Mouse (Mus musculus) natural killer cell, adult 2 months (primary cell): ENCODE results near the gene Enkd1.

Experiments
- DNase-seq, 2 experiments: peaks; one replicate each; pipeline ENCODE4 v3.0.0; 2022; ENCODE audit warnings: low spot score in 2 of 2

The Enkd1 gene

DNA sequence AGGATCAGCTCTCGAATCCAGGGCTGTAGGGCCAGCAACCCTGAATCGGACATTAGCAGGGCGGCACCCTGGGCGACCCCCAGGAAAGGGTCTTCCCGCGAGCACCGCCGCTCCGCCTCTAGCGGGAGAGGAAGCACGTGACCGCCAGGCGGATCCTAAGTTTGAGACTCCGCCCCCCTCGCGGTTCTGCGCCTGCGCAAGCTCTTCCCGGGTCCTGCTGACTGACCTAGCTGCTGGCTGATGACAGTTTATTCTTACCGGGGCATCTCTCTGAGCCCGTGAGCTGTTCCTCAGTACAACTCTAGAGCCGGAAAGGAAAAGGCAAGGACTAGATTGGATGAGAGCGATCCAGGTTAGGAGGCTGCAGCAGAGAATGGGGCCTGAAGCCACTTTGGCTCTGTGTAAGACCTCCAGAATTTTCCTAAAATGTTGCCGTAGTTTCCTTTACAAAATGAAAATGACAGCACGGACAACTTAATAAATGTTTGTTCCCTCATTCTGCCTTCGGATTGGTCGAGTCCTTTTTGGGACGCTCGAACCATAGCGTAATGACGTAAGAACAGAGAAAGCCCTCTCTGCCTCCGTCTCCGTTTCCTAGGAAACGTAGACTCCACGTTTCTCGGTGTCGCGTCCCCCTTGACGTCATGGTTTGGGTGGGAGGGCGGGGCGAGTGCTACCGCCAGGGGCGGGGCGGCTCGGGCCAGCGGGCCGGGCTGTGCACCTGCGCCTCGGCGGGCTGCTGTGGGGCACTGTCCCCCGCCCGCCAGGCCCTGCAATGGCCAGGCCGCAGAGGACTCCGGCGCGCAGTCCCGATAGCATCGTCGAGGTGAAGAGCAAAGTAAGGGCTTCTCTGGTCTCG lies 6.8 kb downstream of the Enkd1 start, which contains the start of the genes Acd and Pard6a:
Gene Acd, minus strand, starts transcription at position 137 of the 859 bp plus-strand sequence.
Gene Pard6a, plus strand, starts transcription at position 183 of the 859 bp plus-strand sequence.
- DNase-seq = peak; percentile 94 to 95

GRCm38 (mm10) chr8:105700566-105700965 lies 7.4 kb downstream of the Enkd1 start:
- DNase-seq = peak; percentile 87 to 90

- no peak for DNase-seq
Measured at GRCm38 (mm10) chr8:105699488-105700215, 8.4 kb downstream of the Enkd1 start.

DNA sequence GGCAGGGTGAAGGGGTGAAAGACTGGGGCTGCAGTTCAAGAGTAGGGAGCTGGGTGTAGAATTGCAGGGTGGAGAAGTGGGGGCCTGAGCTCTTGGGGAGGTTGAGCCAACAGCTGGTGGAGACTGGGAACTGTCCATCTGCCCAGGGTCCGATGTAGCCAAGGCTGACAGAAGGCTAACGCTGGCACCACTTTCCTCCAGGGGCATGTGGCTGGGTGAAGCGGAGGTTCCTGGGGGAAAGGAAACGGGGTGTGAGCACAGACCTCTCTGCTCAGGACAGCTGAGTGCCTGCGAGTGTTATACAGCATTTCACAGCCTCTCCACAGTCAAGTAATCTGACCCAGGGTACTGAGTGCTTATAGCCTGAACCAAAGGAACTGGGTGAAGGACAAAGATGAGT lies 9.3 kb downstream of the Enkd1 start:
- no peak for DNase-seq

GRCm38 (mm10) chr8:105697196-105697780 lies 10.7 kb downstream of the Enkd1 start:
- no peak for DNase-seq

- DNase-seq = no peak
Measured at GRCm38 (mm10) chr8:105695080-105695780, 12.8 kb downstream of the Enkd1 start.

DNA sequence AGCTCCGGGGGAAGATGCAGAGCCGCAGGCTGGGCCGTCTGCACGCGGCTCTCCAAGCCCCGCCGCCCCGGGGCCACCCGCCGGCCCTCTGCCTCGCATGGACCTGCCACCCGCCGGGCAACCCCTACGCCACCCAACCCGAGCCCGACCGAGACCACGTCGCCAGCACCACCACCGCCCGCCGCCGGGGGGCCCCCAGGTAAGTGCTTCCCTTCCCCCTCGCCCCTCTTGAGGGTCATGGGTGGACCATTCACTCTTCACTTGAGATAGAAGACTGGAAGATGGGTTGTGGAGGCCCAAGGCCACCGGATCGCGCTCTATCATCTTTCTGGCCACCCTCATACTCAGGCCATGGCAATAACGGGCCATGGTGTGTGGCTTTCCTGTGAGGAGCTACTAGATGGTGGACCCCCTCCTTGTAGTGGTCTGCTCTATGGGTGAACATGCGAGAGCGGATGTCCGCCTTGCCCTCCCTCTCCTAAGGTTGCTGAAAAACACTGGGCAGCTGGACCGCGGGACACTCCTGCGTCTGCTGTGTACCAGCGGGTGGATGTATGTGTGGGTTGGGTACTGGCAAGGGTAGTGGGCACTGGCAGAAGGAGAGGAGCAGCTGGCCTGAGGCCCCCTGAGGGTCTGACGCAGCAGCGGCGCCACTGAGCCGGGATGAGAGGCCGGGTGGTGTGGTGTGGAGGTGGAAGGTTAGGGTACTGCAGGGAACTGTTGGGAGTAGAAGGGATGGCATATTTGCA lies 13.8 kb downstream of the Enkd1 start:
- DNase-seq = no peak

GRCm38 (mm10) chr8:105693648-105694047 lies 14.4 kb downstream of the Enkd1 start:
- DNase-seq = no peak

GRCm38 (mm10) chr8:105692449-105693182 lies 15.4 kb downstream of the Enkd1 start:
- DNase-seq = no peak

- no peak for DNase-seq
Measured at GRCm38 (mm10) chr8:105690978-105691377, 17.0 kb downstream of the Enkd1 start.

GRCm38 (mm10) chr8:105689983-105690360 lies 18.0 kb downstream of the Enkd1 start:
- DNase-seq = no peak

- DNase-seq = no peak
Measured at GRCm38 (mm10) chr8:105689256-105689982, 18.6 kb downstream of the Enkd1 start.

GRCm38 (mm10) chr8:105688242-105688752 lies 19.7 kb downstream of the Enkd1 start:
- DNase-seq = no peak

- no peak for DNase-seq
Measured at GRCm38 (mm10) chr8:105687512-105687911, 20.5 kb downstream of the Enkd1 start.

DNA sequence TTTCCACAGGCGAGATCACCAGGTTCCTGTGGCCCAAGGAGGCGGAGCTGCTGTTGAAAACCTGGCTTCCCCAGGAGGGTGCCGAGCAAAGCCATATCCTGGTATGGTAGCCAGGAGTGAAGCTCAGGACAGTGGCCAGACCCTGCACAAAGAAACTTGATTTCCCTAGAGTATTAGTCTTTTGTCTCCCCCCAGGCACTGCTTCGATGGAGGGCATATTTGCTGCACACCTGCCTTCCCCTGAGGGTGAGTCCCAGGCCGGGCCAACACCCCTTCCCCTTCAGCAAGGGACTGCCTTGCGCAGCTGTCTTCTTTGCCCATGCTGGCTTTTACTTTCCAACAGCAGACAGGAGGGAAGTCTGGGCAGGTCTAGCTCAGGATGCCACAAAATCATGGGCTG lies 21.5 kb downstream of the Enkd1 start:
- DNase-seq = no peak

DNA sequence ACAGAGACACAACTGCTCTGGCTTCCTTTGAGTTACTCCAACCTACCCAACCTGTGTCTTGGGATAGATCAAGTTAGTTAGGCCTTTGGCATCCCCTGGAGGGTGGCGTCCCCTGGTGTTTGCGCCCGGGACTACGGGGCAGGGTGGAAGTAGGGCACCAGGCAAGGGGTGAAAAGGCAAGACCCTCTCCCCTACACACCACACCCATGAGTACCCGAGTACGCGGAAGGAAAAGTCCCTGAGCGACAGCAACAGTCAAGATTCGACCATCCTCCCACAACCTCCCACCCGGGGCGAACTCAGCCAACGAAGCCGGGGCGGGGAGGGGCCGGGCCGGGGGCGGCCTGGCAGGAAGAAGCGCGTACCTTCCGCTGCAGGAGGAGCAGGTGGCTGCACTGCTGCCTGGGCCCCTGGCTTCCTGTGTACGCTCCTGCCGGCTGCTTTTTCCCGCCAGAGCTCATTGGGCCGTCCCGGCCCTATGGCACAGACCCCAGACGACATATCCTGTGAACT lies 22.2 kb downstream of the Enkd1 start, which contains the start of gene Carmil2:
Gene Carmil2, plus strand, starts transcription at position 479 of the 513 bp plus-strand sequence.
- DNase-seq = peak; percentile 69 to 85

DNA sequence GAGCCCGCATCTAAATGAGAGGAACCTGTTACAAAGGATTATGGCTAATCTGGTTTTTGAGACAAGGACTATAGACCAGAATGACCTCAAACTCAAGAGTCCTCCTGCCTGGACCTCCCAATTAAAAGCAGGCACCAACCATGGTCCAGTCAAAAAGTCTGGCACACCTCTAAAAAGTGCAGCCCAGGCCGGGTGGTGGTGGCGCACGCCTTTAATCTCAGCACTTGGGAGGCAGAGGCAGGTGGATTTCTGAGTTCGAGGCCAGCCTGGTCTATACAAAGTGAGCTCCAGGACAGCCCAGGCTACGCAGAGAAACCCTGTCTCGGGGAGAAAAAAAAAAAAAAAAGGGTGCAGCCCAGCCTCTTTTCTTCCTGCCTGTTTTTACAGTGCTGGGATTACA lies 22.7 kb downstream of the Enkd1 start:
- no peak for DNase-seq

GRCm38 (mm10) chr8:105677891-105678290 lies 30.1 kb downstream of the Enkd1 start:
- no peak for DNase-seq

GRCm38 (mm10) chr8:105661167-105661566 lies 46.8 kb downstream of the Enkd1 start:
- peak; percentile 12 to 43 for DNase-seq
